Mouse (Mus musculus) 3134 (cell line): ENCODE measurements around the gene Hoxd4.

ENCODE experiments used
- DNase-seq: peaks from one replicate; pipeline ENCODE4 v3.0.0-alpha.2; 2011; ENCODE audit warnings: low spot score; ENCODE audit not compliant: insufficient read length; ENCODE audit errors: extremely low read depth

Hoxd4 gene

DNA sequence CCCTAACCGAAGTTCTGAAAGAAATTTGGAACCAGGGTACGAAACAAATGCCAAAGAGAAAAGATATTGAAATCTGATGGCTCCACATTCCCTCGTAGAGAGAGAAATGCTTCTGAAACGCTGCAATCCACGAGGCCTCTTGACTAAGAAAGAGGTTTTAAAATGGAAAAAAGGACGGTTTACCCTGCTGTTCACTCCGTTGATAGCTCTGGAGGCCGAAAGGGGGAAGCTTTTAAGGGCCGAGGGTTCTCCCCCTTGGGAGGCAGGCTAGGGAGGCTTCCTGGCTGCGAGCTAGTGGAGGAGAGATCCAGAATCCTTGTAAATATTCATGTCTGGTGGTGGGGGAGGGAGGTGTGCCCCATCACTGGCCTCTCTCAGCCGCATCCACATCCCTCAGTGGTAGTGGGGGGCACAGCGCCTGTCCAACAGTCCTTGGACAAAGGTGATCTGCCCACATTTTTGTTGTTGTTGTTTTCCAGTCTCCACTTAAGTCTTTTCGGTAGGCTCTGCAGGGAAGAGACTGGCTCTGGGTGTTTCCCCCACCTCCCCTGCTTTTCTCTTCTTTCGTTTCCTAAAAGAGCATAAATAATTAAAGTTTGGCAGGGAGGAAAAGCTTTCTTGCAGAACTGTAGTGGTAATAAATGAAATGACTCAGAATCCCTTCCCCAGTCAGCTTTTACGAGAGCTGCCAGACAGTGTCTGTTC lies 32.7 kb upstream of the Hoxd4 start, which contains the start of gene Hoxd11:
Hoxd11 (plus strand) TSS at position 667 of the 705 bp plus-strand sequence.
- no peak for DNase-seq

DNA sequence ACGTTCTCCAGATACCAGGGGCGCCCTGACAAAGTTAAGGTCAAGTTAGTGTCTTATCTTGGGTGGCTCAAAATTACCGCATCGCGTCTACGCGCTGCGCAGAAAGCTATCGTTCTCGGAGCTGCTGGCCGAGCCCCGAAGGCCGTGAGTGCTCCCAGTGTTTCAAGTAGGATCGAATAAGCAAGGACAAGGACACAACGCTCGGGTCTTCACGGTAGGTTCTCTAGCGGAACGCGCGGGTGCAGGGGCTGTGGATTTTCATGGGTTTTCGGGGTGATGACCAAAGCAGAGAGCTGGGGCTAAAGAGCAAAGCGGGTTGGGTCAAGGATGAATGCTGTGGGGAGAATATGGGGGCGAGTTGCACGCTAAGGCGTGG lies 32.1 kb upstream of the Hoxd4 start:
- DNase-seq, result no peak

DNA sequence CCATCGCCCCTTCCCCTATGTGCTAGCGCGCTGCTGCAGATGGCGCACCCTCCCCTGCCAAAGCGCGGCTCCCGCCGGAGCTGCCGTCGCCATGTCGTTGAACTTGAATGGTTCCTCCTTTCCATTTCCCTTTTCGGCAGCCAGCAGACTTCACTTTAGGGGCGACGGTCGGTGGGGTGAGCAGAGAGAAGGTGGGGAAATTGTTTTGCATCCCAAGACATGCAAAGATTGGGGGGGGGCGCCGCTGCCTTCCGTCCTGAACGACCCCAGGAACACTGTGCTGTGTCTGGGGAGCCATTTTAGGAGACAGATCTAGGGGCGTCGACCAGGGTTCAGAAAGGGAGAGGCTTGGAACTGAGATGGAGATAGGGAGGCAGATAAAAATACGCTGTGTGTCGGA lies 31.7 kb upstream of the Hoxd4 start:
- no peak for DNase-seq

DNA sequence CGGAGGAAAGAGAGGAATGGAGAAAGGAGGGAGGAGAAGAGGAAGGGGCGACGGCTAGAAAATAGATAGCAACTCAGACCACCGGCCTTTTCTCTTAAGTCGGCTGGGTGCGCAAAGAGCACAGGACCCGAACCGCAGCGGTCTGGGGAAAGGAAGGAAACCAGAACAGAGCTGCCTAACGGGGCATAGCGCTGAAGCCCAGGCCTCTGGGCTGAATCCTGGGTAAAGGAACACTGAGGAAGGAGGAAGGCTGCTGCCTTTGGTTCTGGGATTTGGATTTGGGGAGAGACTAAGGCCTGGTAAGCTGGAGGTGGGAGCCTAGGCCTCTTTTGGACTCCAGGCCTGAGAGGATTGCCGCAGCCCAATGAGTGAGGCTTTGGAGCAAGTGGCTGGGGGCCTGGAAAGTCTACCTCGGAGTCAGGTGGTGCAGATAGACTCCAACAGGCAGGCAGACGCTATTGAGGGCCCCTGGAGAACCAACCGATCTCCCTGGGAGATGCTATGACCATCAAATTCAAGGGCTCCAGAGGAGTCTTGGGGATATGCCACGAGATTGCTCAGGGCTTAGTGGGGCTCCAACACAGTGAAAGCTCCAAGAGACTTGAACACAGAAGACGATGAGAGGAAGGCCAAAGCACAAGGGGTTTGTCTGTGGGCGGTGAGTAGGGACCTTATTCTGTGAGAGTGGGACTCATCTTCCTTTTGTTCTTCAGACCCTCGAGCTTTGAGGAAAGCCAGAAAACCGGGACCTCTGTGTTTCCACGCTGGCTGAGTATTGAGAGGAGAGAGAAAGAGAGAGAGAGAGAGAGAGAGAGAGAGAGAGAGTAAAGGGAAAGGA lies 30.9 kb upstream of the Hoxd4 start:
- DNase-seq, result no peak

DNA sequence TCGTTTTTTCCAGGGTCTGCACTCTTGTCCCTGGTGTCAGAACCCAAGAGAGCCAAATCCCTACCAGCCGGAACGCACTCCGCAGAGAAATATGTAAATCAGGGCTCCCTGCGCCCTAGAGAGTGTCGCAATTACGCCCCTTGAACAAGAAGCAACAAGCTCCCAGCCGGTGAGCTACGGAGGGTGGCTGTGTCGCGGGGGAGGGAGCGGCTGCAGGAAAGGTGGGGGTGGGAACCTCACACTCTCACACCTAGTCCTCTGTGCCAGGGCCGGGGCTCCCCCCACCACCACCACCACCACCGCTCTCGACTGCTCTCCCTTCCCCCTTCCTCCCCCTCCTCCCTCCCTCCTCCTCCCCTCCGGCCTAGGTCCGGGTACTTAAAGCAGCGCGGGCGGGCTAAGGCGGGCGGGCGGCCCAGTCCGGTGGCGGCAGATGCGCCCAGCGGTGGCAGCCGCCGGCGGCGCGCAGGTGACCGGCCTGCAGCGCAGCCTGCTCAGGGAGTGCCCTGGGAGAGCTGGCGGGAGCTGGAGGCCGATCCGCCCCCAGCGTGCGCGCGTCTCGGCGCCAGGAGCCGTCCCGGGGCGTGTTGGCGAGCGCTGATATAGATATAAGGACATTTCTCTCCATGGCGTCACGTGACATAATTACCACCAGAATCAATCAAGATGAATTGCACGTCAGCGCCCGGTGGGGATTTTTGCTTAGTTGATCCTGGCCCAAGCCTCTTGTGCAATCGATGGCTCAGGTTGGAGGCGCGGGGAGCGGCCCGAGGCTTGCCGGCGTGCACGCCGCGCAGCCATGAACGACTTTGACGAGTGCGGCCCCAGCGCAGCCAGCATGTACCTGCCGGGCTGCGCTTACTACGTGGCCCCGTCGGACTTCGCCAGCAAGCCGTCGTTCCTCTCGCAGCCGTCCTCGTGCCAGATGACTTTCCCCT lies 29.9 kb upstream of the Hoxd4 start:
- no peak for DNase-seq

DNA sequence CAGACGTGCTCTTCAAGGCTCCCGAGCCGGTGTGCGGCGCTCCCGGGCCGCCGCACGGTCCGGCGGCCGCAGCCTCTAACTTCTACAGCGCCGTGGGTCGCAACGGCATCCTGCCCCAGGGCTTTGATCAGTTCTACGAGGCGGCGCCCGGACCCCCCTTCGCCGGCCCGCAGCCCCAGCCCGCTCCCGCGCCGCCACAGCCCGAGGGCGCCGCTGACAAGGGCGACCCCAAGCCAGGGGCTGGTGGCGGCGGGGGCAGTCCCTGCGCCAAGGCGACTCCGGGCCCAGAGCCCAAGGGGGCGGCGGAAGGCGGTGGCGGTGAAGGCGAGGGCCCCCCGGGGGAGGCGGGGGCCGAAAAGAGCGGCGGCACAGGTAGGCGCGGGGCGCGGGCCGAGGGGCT lies 28.9 kb upstream of the Hoxd4 start:
- DNase-seq, result no peak

DNA sequence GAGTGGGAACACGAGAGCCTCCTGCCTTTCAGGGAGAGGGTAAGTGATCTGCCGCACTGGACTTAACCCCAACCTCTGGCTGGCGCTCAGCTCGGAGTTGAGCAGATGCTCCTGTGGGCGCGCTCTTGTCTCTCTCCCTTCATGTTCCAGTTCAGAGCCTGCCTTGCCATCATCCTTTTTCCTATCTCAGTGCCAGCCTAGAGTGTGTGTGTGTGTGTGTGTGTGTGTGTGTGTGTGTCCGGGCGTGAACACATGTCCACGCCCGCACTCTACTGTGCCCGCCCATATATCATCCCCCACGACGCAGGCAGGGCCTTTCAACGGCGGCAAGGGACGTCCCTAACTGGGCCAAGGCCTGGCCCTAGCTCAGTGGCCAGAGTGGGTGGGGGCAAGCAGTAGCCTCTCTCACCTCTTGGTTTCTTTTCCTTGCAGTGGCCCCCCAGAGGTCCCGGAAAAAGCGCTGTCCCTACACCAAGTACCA lies 28.2 kb upstream of the Hoxd4 start:
- no peak for DNase-seq

DNA sequence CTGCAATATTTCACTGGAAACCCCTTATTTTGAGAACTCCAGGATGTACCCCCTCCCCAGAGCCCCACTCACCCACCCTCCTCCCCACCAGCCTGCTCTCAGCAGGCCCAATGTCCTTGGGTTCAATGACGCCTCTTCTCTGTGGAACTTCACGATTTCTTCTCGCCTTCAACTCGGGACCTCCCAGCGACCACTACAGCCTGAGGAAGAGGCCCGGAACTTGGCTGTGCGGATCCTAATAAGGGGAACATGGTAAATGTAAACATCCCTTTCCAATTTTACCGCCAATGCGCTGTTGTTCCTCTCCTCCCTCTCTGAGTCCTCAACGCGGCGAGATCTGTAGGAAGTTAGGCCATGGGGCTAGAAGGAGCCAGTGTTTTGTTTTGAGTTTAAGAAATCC lies 27.6 kb upstream of the Hoxd4 start:
- DNase-seq, result no peak

DNA sequence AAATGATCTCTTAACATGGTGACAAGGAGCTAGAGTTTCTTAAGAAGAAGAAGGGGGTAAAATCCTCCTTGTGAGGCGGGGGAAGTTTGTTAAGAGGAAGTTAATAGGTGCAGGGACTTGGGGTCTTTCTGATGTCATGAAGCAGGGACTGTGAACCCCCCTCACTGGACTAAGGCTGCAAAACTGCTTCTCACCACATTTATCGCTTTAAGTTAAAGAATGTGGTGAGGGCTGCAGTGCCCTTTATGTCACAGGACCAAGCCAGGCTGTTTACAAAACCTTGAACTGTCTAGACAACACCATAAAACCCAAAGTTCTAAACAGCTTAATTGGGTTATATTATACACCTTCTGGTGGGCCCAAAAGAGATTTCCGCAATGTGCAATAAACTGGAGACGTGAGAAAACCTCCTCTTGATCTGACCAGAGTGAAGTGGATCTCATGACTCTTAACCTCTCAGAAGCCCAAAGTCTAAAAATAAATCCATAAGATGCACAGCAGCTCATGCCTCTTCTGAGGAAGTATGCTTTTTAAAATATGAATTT lies 26.6 kb upstream of the Hoxd4 start:
- no peak for DNase-seq

DNA sequence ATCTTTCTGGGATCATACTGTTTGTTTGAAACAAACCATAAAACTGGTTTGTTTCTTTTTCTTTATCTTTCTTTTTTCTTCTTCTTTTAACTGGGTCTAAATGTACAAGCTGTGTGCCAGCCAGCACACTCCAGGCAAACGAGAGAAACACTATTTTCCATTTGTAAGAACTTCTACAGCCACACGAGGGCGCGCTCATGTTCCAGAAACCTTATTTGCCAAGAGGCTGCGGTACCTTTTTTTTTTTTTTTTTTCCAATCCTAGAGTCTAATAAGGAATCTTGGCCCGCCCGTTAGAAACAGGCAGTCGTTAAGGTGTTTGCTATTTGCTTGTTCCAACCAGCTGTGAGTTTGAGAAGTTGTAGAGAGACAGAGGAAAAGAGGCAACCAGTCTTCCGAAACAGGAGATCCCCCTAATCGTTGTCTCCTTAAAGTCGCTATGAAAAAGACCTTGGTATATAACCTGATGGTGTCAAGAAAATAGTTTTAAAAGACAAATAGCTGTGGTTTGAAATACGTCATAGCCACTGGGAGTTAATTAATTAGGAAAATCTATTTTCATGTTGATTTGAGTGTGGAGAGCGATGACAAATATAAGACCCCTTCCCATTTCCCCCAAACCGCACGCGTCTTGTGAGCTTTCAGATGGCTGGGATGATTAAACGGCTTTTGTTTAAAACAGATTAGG lies 25.3 kb upstream of the Hoxd4 start:
- DNase-seq, result no peak

DNA sequence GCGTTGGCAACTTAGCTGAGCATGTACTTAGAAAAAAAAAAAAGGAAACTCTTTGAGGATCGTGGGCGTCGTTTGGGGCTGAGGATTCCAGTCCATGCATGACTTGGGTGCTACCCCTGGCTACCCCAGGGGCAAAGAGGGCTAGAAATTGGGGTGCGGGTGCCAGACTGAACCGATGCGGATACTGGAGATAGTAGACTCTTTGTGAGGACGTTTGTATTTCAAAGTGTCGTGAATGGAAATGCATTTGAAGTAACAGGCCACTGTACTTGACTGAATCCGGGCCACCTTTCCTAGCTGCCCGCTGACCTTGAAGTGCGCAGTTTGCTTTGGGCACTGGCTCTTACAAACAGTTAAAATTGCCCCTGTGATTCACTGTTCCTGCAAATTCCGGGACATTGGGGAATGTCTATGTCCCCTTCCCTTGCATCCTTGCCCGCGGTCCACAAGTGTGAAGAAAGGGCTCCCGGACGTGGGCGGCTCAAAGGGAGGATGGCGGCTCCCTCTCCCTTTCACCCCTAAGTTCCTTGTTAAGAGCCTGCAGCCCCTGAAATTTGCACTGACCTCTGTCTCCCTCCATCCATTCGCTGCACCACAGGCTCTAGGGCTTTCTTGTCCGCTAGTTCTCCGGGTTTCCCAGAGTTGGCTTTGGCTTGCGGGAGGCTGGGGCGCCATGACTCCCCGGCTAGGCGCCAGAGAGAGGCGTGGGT lies 24.6 kb upstream of the Hoxd4 start:
- DNase-seq, result no peak

DNA sequence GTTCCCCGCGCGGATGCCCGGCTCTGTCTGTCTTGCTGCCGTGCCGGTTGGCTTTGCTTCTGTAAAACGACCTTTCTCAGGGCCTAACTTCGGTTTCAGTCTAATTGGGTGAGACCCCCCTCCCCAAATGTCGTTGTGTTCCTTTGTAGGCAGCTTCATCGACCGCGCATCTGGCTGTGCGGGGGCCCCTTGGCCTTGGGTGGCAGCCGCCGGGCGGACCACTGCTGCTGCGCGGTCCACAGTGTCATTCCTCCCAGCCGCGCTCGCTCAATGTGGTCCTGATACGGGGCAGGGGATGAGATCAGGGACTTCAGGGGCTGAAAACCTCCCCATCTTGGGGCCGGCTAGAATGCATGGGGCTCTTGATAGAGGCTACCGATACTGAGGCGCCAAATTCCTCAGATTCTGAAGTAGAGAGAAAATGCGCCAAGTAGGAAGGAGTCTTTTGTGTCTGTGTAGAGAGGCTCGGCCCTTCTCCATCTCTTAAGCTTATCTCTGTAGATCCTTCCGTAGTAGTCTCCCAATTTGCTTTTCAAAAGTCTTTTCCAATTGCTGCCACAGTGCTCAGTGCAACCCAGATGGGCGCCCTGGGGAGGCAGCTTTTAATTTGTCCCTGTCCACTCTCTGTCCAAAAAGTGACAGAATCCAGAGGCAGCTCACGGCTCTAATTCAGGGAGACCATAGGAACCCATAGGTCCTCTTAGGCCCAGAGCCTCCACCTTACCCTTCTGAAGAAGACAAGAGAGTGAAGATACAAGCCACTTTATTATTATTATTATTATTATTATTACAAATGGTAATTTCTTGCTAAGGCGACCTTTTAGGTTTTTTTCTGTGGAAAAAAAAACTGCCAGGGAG lies 23.8 kb upstream of the Hoxd4 start:
- DNase-seq, result no peak

DNA sequence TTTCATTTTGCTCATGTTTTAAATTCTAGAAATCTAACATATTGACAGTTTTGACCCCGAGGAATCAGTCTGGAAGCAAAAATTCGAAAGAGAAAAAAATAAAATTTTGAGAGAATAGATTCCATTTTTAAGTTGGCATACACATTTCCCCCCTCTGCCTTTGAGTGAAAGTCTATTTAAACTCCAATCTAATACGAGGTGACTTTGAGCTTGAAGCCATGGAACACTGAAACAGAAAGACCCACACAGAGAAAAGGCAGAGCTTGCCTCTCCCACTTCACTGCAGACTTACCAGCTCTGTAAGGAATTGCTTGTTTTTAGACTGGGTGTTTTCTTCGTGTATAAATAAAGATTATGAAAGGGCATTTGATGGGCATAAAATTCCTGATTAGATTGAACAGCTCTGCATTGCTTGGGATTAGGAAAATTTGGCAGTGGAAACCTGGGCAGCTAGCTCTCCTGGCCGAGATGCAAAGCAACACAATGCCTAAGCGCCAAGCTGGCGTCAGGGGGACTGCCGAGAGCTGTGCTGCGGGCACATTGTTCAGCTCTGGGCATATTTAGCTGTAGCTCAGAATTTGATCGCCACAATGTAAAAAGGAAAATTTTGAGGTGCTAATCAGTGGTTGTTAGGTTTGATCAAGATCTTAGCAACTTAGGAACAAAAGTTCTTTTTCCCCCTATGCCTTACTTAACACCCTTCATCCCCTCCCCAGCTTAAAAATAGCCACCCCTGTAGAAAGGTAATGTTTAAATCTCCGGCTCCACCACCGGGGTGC lies 22.7 kb upstream of the Hoxd4 start:
- DNase-seq, result no peak

DNA sequence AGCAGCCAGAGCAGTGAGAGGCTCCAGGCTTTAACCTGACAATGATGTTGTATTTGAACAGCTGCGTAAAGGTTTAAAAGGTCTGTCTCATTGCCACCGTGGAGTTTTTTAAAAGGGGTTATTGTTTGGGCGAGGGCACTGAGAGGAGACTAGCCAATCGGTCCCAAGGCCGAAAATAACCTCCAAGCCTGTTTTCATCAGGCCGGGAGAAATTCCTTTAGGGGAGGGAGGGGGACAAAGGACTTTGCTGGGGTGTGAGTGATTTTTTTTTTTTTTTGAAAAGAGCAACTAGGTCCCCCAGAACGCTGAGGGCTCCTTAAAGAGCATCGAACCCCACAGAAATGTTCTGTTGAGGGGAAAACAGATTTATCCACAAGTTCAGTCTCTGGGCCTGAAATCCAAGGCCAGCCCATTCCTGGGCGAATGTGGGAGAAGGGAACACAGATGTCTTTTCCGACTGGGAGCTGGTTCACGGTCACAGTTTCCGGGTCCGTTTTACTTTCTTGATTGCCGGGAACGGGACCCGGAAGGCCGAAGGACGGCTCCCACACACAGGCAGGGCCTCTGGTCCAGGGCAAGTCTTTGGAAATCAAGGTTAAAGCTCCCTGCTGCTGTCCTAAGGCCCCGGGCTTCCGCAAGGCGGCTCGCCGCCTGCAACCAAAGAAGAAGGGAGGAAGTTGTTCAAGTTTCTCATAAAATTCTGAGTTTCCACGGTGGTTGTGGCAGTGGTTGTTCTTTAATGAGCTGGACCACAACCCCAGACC lies 22.0 kb upstream of the Hoxd4 start:
- DNase-seq, result no peak

DNA sequence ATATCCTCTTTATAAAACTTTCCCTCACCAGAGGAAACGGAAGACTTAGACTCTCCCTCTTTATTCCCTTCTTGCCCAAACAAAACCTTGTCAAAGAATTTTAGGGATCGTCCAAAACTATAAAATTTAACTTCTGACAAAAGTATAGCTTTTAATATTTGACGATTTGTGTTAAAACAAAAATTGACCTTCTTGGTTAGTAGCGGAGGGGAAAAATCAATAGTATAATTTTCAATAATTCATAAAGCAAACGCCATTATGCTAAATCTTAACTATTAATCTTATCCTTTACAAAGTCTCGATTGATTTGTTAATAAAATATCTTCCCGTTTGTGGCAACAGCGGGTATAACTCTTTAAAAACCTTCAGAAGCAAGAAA lies 21.4 kb upstream of the Hoxd4 start:
- no peak for DNase-seq

DNA sequence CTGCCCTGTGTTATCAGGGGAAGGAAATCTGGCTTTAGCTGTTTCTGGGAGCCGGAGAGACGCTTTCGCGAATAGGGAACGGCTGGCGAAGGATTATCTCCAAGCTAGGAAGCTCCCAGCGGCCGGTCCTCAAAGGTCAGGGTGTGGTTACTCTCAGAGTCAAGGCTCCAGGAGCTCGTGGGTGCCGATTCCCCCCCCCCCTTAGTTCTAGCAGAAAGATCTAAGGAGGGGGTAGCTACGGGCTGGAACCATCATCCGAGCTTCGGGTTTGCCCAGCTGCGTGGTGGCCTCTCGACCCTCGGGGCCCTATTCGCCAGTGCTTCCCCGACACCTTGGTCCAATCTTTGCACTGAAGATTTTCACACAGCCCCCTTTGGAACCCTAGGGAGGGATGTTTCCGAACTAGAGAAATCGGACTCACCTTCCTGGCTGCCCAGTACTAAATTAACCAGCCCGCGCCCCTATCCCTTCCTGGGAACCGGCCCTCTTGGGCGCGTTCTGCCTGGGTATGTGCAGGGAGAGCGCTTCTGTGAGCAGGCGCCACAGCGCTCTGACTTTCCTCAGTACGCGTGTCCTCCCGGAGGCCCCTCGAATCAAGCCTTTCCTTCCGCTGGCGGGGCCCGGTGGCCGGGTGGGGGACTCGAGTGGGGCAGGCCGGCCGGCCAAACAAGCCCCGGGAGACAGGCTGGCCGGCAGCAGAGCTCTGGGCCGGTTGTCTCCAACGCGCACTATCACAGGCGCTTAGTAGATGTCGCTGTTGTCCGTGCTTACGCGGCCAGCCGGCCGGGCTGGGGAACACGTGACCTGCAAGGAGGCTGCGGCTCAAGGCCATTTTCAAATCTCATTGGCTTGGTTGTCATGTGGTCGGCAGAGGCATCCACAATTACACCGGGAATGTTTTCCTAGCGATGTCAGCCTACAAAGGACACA lies 20.4 kb upstream of the Hoxd4 start, which contains the start of gene Hoxd10:
Hoxd10 (plus strand) TSS at position 903 of the 930 bp plus-strand sequence.
- no peak for DNase-seq
